In the genomic region with DNA sequence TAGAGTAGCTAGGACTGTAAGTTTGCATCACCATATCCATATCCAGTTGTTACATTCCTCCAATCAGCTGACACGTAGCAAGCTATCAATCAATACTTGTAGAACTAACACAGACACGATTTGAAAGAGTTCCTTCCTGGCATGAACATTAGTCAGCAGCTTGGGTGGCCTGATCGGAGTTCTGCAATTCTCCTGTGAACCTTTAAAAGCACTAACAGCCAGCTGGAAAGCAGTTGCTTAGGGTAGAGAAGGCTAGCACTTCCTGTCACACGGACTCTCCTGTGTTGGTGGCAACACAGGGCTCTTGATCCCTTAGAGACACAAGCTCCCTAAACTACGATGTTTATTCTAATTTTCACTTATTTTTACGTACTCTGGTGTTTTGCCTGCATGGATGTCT, we compare ENCODE assay signal across 8 mouse cellular contexts. TPM values are rescaled to one million over a fixed set of nuclear protein-coding genes. Genes with fewer than 3 reads are reported as not detected.
DNase-seq lines count a peak whose midpoint lies in the region; ATAC-seq lines count a peak whose summit lies in the region.

No protein-coding gene starts in this region.

- peak overlapping the region; percentile 72 for H3K9ac ChIP-seq in heart, embryonic 16.5 days (ENCODE audit: low read length)

- no peaks in the 10 kb centered on the region for H3K27me3 ChIP-seq in heart, embryonic 16.5 days (ENCODE audit: control insufficient read depth, insufficient read depth, low read length)

- intact Hi-C loops in left cerebral cortex, postnatal 10 days (cut with DNase I): no loop called here

- no peaks in the 10 kb centered on the region for H3K9me3 ChIP-seq in heart, embryonic 16.5 days (replicated peaks; ENCODE audit: control insufficient read depth, low read length)

- peak overlapping the region; percentile 2; the same call in 1 of the 2 replicates for H3K27ac ChIP-seq in heart, embryonic 16.5 days (ENCODE audit: low read length)

- peak; percentile 37 for DNase-seq in adrenal gland, postnatal 10 days
- DNase-seq in adrenal gland, adult 8-10 months: no peak
- peak; percentile 65 for DNase-seq in CD4-positive, CD25-positive, alpha-beta regulatory T cell, adult 2 months (ENCODE audit: low read depth, low spot score)
- DNase-seq in lung, postnatal 25 days (ENCODE audit: low spot score): peak; percentile 46
- no peak for DNase-seq in left cerebral cortex, postnatal 10 days (ENCODE audit: extremely low spot score in 1 of 2, low spot score in 2 of 2)
- no peak for DNase-seq in cerebellum, adult 8-10 months

- 37% methylated on average over 6 of the region's 6 CpGs for WGBS in heart, embryonic 16.5 days

- H3K4me3 ChIP-seq in heart, embryonic 16.5 days (ENCODE audit: low read length): peak overlapping the region; percentile 61

- H3K4me2 ChIP-seq in heart, embryonic 16.5 days (ENCODE audit: low read depth, low read length): peak overlapping the region; percentile 66

- ATAC-seq in heart, embryonic 16.5 days (replicated peaks; ENCODE audit: extremely low read depth, insufficient read depth, low FRiP score): no peak
- no peak for ATAC-seq in cerebellum, adult (ENCODE audit: insufficient number of reproducible peaks, low FRiP score, low TSS enrichment)

- no peaks in the 10 kb centered on the region for H3K36me3 ChIP-seq in heart, embryonic 16.5 days (ENCODE audit: control insufficient read depth, insufficient read depth)

- H3K4me1 ChIP-seq in heart, embryonic 16.5 days (ENCODE audit: control insufficient read depth, insufficient read depth, low read length): peaks cover 6% of the 10 kb centered on the region; the same call in 1 of the 2 replicates

RNA-seq across cellular contexts. Expression of gene Mr1, which starts 1.0 kb away (rescaled TPM):
- 10 to 100 TPM; 13.4 to 18.6 TPM for total RNA-seq in adrenal gland, postnatal 10 days (2021)
- total RNA-seq in adrenal gland, adult 8-10 months (2022): 10 to 100 TPM; 34.4 to 41.2 (median 40.1) TPM
- 7.7 and 10.4 TPM in 2 replicates for polyA plus RNA-seq in heart, embryonic 16.5 days (2015; fragmentation: Nextera tagmentation; extraction: Ambion mirVana)
- 1 to 10 TPM; 1.8 to 2.4 TPM for total RNA-seq in left cerebral cortex, postnatal 10 days (2021)

RNA-seq across cellular contexts. Expression of gene Stx6, which starts 12.9 kb away (rescaled TPM):
- total RNA-seq in adrenal gland, postnatal 10 days (2021): 10 to 100 TPM; 47.9 to 65.0 TPM
- 10 to 100 TPM; 51.1 to 58.4 (median 54.2) TPM for total RNA-seq in adrenal gland, adult 8-10 months (2022)
- polyA plus RNA-seq in heart, embryonic 16.5 days (2015; fragmentation: Nextera tagmentation; extraction: Ambion mirVana): 53.4 and 54.0 TPM in 2 replicates
- 10 to 100 TPM; 83.3 to 89.1 TPM for total RNA-seq in left cerebral cortex, postnatal 10 days (2021)

RNA-seq across cellular contexts. Expression of gene Ier5, which starts 46.2 kb away (rescaled TPM):
- 10 to 100 TPM; 10.8 to 12.6 TPM for total RNA-seq in adrenal gland, postnatal 10 days (2021)
- 10 to 100 TPM in 3 of 4 experiments, 1 to 10 TPM in 1; 7.8 to 11.9 (median 11.2) TPM for total RNA-seq in adrenal gland, adult 8-10 months (2022)
- polyA plus RNA-seq in heart, embryonic 16.5 days (2015; fragmentation: Nextera tagmentation; extraction: Ambion mirVana): 3.6 and 3.9 TPM in 2 replicates
- 10 to 100 TPM; 15.2 to 18.1 TPM for total RNA-seq in left cerebral cortex, postnatal 10 days (2021)

Comparison
In these comparisons a context has a peak if more than half of its experiments do, and no peak if none do; other contexts are left out.
1. DNase-seq: peak in adrenal gland, postnatal 10 days (single experiment), CD4-positive, CD25-positive, alpha-beta regulatory T cell, adult 2 months (single experiment) and lung, postnatal 25 days (single experiment); none in adrenal gland, adult 8-10 months (single experiment), left cerebral cortex, postnatal 10 days (0 of 2) and cerebellum, adult 8-10 months (single experiment).
2. RNA of gene Mr1, which starts 1.0 kb away (total RNA-seq): 34.4 to 41.2 TPM in adrenal gland, adult 8-10 months and 13.4 to 18.6 TPM in adrenal gland, postnatal 10 days; 1.8 to 2.4 TPM in left cerebral cortex, postnatal 10 days; every median in the first group is over 4 times any median in the second.